Mouse (Mus musculus): ENCODE results near the gene Zfp219.
A peak's percentile ranks its signal among the peaks of the same experiment; 100 is the strongest.
"Not testable (repeated sequence)": the region's sequence is repeated elsewhere in the genome, so short reads cannot be mapped to it uniquely, and the experiment has no call there.

Gene Zfp219

GRCm38 (mm10) chr14:52020486-52021137 is at the start of gene Zfp219:
Zfp219 (minus strand) TSS chr14:52020733.
- peak in 1 of 2 experiments; percentile 63 for DNase-seq (ENCODE audit: low spot score in 2 of 2)

GRCm38 (mm10) chr14:52066135-52066534 is 45.6 kb upstream of the Zfp219 start:
- DNase-seq (ENCODE audit: low spot score in 2 of 2) = no peak

GRCm38 (mm10) chr14:52061798-52062197 is 41.3 kb upstream of the Zfp219 start:
- DNase-seq (ENCODE audit: low spot score in 2 of 2) = no peak

GRCm38 (mm10) chr14:52060800-52061199 is 40.3 kb upstream of the Zfp219 start:
- DNase-seq (ENCODE audit: low spot score in 2 of 2) = no peak

- no peak for DNase-seq (ENCODE audit: low spot score in 2 of 2)
These were observed 39.4 kb upstream of the Zfp219 start for GRCm38 (mm10) chr14:52059982-52060381.

- DNase-seq (ENCODE audit: low spot score in 2 of 2) = not testable (repeated sequence)
These were observed 32.2 kb upstream of the Zfp219 start for GRCm38 (mm10) chr14:52052720-52053119.

- DNase-seq (ENCODE audit: low spot score in 2 of 2) = no peak
These were observed 25.5 kb upstream of the Zfp219 start for GRCm38 (mm10) chr14:52045966-52046565.

- DNase-seq (ENCODE audit: low spot score in 2 of 2) = peak in 1 of 2 experiments; percentile 27
These were observed 24.6 kb upstream of the Zfp219 start for GRCm38 (mm10) chr14:52044901-52045678.

GRCm38 (mm10) chr14:52043446-52043845 is 22.9 kb upstream of the Zfp219 start:
- no peak for DNase-seq (ENCODE audit: low spot score in 2 of 2)

- not testable (repeated sequence) for DNase-seq (ENCODE audit: low spot score in 2 of 2)
These were observed 21.8 kb upstream of the Zfp219 start, which contains the start of gene Olfr221 for GRCm38 (mm10) chr14:52042359-52042758. Olfr221 (minus strand) TSS chr14:52042459.

GRCm38 (mm10) chr14:52039332-52039731 is 18.8 kb upstream of the Zfp219 start:
- no peak for DNase-seq (ENCODE audit: low spot score in 2 of 2)

- DNase-seq (ENCODE audit: low spot score in 2 of 2) = no peak
These were observed 15.4 kb upstream of the Zfp219 start for GRCm38 (mm10) chr14:52035926-52036325.

GRCm38 (mm10) chr14:52026342-52026741 is 5.8 kb upstream of the Zfp219 start:
- no peak for DNase-seq (ENCODE audit: low spot score in 2 of 2)

GRCm38 (mm10) chr14:52024133-52024532 is 3.6 kb upstream of the Zfp219 start:
- no peak for DNase-seq (ENCODE audit: low spot score in 2 of 2)

GRCm38 (mm10) chr14:52022709-52023459 is 2.4 kb upstream of the Zfp219 start:
- peak; percentile 77 to 82 for DNase-seq (ENCODE audit: low spot score in 2 of 2)

- no peak for DNase-seq (ENCODE audit: low spot score in 2 of 2)
These were observed 1.7 kb upstream of the Zfp219 start for GRCm38 (mm10) chr14:52022244-52022708.

GRCm38 (mm10) chr14:52021568-52022212 is 1.2 kb upstream of the Zfp219 start:
- no peak for DNase-seq (ENCODE audit: low spot score in 2 of 2)

GRCm38 (mm10) chr14:52021138-52021529 is 601 bp upstream of the Zfp219 start:
- DNase-seq (ENCODE audit: low spot score in 2 of 2) = no peak

- DNase-seq (ENCODE audit: low spot score in 2 of 2) = peak; percentile 97 to 98
These were observed 768 bp downstream of the Zfp219 start for GRCm38 (mm10) chr14:52019590-52020340.

- DNase-seq (ENCODE audit: low spot score in 2 of 2) = peak in 1 of 2 experiments; percentile 35
These were observed 1.4 kb downstream of the Zfp219 start for GRCm38 (mm10) chr14:52019051-52019589.
